ENCODE assay signal across 30 mouse cellular contexts in the genomic region with DNA sequence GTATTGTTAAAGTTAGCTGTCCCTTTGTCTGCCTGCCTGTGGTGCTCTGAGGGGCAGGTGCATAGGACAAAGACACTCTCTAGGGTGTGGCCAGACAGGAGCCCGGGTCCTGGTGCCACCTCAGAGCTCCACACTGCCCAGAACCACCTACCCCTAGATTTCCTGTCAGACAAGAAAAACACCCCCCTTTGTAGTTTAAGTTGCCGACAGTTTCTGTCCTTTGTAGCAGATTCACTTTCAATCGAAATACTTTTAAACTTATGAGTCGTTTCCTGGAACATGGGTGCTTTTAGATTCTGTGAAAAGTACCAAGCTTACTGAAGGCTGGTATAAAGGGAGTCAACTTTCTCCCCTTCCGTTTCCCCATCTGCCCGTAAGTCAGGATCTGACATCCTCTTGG. TPM values are rescaled to one million over a fixed set of nuclear protein-coding genes. Genes with fewer than 3 reads are reported as not detected.
DNase-seq lines count a peak whose midpoint lies in the region; ATAC-seq and TF ChIP-seq lines count a peak whose summit lies in the region.
"Had no signal": no experiment of that assay in that cellular context is flagged by ENCODE, and none has a peak within 500 bp of the region (broad histone marks: within the 10 kb centered on the region; RNA-seq: fewer than 3 reads in every experiment).

No protein-coding gene starts in this region.

- ATAC-seq in stomach, embryonic 14.5 days (ENCODE audit: insufficient number of reproducible peaks, insufficient read depth, low FRiP score, low read depth), result no peak
- ATAC-seq in midbrain, embryonic 15.5 days (replicated peaks), result no peak
- ATAC-seq: forebrain, embryonic 16.5 days; hindbrain, embryonic 16.5 days; intestine, postnatal 0 days; liver, postnatal 0 days; lung, postnatal 0 days had no signal

- H3K27me3 ChIP-seq in stomach, embryonic 14.5 days (ENCODE audit: control insufficient read depth, insufficient read depth, low read length), result no peaks in the 10 kb centered on the region
- no peaks in the 10 kb centered on the region for H3K27me3 ChIP-seq in midbrain, embryonic 15.5 days (replicated peaks)
- H3K27me3 ChIP-seq: heart, embryonic 12.5 days; midbrain, embryonic 12.5 days had no signal

- H3K36me3 ChIP-seq in stomach, embryonic 14.5 days (ENCODE audit: control insufficient read depth, insufficient read depth, low read length), result no peaks in the 10 kb centered on the region
- H3K36me3 ChIP-seq in midbrain, embryonic 15.5 days (replicated peaks), result no peaks in the 10 kb centered on the region
- H3K36me3 ChIP-seq: forebrain, embryonic 10.5 days; heart, embryonic 12.5 days; hindbrain, embryonic 10.5 days; limb, embryonic 10.5 days; midbrain, embryonic 12.5 days had no signal

- TF ChIP-seq CTCF in gastrocnemius, adult 2 months (IDR thresholded peaks at IDR 0.05), result no peak

- H3K4me1 ChIP-seq in stomach, embryonic 14.5 days (ENCODE audit: control insufficient read depth, insufficient read depth, low read length), result peaks cover 11% of the 10 kb centered on the region; the same call in 1 of the 2 replicates
- H3K4me1 ChIP-seq in midbrain, embryonic 15.5 days, result peaks cover 14% of the 10 kb centered on the region

- WGBS in stomach, embryonic 14.5 days, result 66% methylated on average over 6 of the region's 6 CpGs
- 79% methylated on average over 6 of the region's 6 CpGs for WGBS in midbrain, embryonic 15.5 days

- peak overlapping the region; percentile 53; the same call in 1 of the 2 replicates for H3K27ac ChIP-seq in stomach, embryonic 14.5 days (ENCODE audit: low read length)
- H3K27ac ChIP-seq in gastrocnemius, adult 2 months, result no peak overlapping the region
- no peak overlapping the region for H3K27ac ChIP-seq in midbrain, embryonic 15.5 days
- H3K27ac ChIP-seq: hindbrain, embryonic 10.5 days; midbrain, embryonic 12.5 days had no signal

- no peak overlapping the region for H3K4me2 ChIP-seq in stomach, embryonic 14.5 days (replicated peaks; ENCODE audit: low read depth, low read length)
- H3K4me2 ChIP-seq in midbrain, embryonic 15.5 days, result no peak overlapping the region
- H3K4me2 ChIP-seq: heart, embryonic 12.5 days; midbrain, embryonic 12.5 days had no signal

- no peak overlapping the region for H3K4me3 ChIP-seq in stomach, embryonic 14.5 days (ENCODE audit: low read depth, low read length)
- H3K4me3 ChIP-seq in gastrocnemius, adult 2 months, result no peak overlapping the region
- no peak overlapping the region for H3K4me3 ChIP-seq in midbrain, embryonic 15.5 days
- H3K4me3 ChIP-seq: forebrain, embryonic 10.5 days; heart, embryonic 12.5 days; hindbrain, embryonic 10.5 days; limb, embryonic 10.5 days; midbrain, embryonic 12.5 days had no signal

- no peaks in the 10 kb centered on the region for H3K9me3 ChIP-seq in stomach, embryonic 14.5 days (ENCODE audit: control insufficient read depth, low read depth, low read length)
- H3K9me3 ChIP-seq in midbrain, embryonic 15.5 days, result no peaks in the 10 kb centered on the region
- H3K9me3 ChIP-seq: forebrain, embryonic 10.5 days; heart, embryonic 12.5 days; limb, embryonic 10.5 days; midbrain, embryonic 12.5 days had no signal

- peak; percentile 33 for DNase-seq in thymus, postnatal 0 days (ENCODE audit: low spot score)
- DNase-seq in thymus, postnatal 25 days, result no peak
- DNase-seq in induced T-regulatory cell, adult 2 months (ENCODE audit: low read depth), result peak; percentile 68
- DNase-seq in gastrocnemius, adult 2 months, result no peak
- DNase-seq in kidney, postnatal 10 days, result no peak
- DNase-seq: cerebellum, adult 11 months; cerebellum, adult 9-11 months; gastrocnemius, postnatal 25 days; heart, adult 18-20 months; heart, postnatal 10 days; kidney, postnatal 4 days; layer of hippocampus, adult 9-11 months; liver; liver, postnatal 0 days; retina, postnatal 1 day; right cerebral cortex, postnatal 25 days; thymus, postnatal 4 days had no signal

- intact Hi-C loops in gastrocnemius, adult 2 months (cut with DNase I), result no loop called here

- no peak overlapping the region for H3K9ac ChIP-seq in stomach, embryonic 14.5 days (replicated peaks; ENCODE audit: low read depth, low read length)
- H3K9ac ChIP-seq in midbrain, embryonic 15.5 days, result no peak overlapping the region
- H3K9ac ChIP-seq: heart, embryonic 12.5 days; liver, postnatal 0 days; midbrain, embryonic 12.5 days had no signal

RNA-seq across cellular contexts. Expression of a gene that starts 26.8 kb away (rescaled TPM):
- polyA plus RNA-seq in thymus, postnatal 0 days (2015; fragmentation: Nextera tagmentation; extraction: Ambion mirVana), result 1.4 and 1.7 TPM in 2 replicates
- polyA plus RNA-seq in stomach, embryonic 14.5 days (2014; fragmentation: Nextera tagmentation; extraction: Ambion mirVana), result 2.4 and 2.5 TPM in 2 replicates
- total RNA-seq in gastrocnemius, adult 2 months (2021), result under 1 TPM in 1 of 2 experiments, not detected in 1; 0.22 TPM
- polyA plus RNA-seq in midbrain, embryonic 15.5 days (2015; fragmentation: Nextera tagmentation; extraction: Ambion mirVana), result 0.09 TPM in 1 of 2 replicates, not detected in the other
- polyA plus RNA-seq: forebrain, embryonic 16.5 days had no signal

RNA-seq across cellular contexts. Expression of a gene that starts 38.9 kb away (rescaled TPM):
- 36.2 and 37.4 TPM in 2 replicates for polyA plus RNA-seq in thymus, postnatal 0 days (2015; fragmentation: Nextera tagmentation; extraction: Ambion mirVana)
- 0.46 and 0.52 TPM in 2 replicates for polyA plus RNA-seq in stomach, embryonic 14.5 days (2014; fragmentation: Nextera tagmentation; extraction: Ambion mirVana)
- not detected for total RNA-seq in gastrocnemius, adult 2 months (2021)
- 0.09 TPM in 1 of 2 replicates, not detected in the other for polyA plus RNA-seq in midbrain, embryonic 15.5 days (2015; fragmentation: Nextera tagmentation; extraction: Ambion mirVana)
- total RNA-seq: common myeloid progenitor, adult 5-6 weeks; gastrocnemius, postnatal 25 days had no signal
- polyA plus RNA-seq: forebrain, embryonic 16.5 days; hindbrain, embryonic 16.5 days; kidney, embryonic 14.5 days had no signal

Comparison
In these comparisons a context has a peak if more than half of its experiments do, and no peak if none do; other contexts are left out.
1. DNase-seq: peak in thymus, postnatal 0 days (single experiment) and induced T-regulatory cell, adult 2 months (single experiment); none in thymus, postnatal 25 days (single experiment), gastrocnemius, adult 2 months (single experiment) and kidney, postnatal 10 days (single experiment).
2. RNA of a gene that starts 38.9 kb away (polyA plus RNA-seq): 36.2 to 37.4 TPM in thymus, postnatal 0 days; 0.46 to 0.52 TPM in stomach, embryonic 14.5 days and 0.09 TPM in midbrain, embryonic 15.5 days; every median in the first group is over 10 times any median in the second.